Mouse (Mus musculus) heart, adult 2 months (tissue): ENCODE data around the gene Ptgs1.

Source experiments
- CTCF ChIP-seq: fragments of 200-600 bp; IDR thresholded peaks from 2 replicates; pipeline ENCODE4 v1.8.1; 2022; ENCODE audit warnings: antibody characterized with exemption, mild to moderate bottlenecking, moderate library complexity
- POLR2A ChIP-seq: fragments of 200-500 bp; IDR thresholded peaks from 2 replicates; pipeline ENCODE4 v1.6.1; 2011; ENCODE audit warnings: mild to moderate bottlenecking, low read depth, low read length, control low read depth; ENCODE audit not compliant: insufficient read depth

DNA sequence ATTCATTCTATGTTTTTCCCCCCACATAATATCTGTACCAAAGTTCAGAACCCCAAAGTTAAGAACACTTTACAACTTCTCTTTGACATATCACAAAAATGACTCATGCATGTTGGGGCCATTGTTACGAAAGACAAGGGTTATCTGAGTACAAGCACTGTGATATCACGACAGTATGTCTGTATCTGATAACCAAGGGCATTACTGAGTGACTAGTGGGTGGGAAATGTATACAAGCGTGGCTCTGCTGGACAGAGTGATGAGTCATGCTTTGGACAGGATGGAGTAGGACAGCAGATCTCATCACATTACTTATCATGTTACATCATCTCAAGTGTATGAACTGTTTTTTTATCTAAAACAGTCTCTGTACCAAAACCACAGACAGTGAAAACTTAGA, 48.5 kb downstream of the Ptgs1 start:
- TF ChIP-seq POLR2A (no peak), CTCF (no peak)
